Mouse (Mus musculus): Measurements from ENCODE around the gene Spsb1.

Gene Spsb1

GRCm38 (mm10) chr4:149886298-149887271 lies 68.3 kb downstream of the Spsb1 start:
- DNase-seq (ENCODE audit: low spot score), result no peak

GRCm38 (mm10) chr4:149883990-149884389 lies 70.9 kb downstream of the Spsb1 start:
- no peak for DNase-seq (ENCODE audit: low spot score)

- DNase-seq (ENCODE audit: low spot score), result no peak
Observed at GRCm38 (mm10) chr4:149882139-149882916, 72.5 kb downstream of the Spsb1 start.

- no peak for DNase-seq (ENCODE audit: low spot score)
Observed at GRCm38 (mm10) chr4:149880908-149881307, 73.9 kb downstream of the Spsb1 start.

DNA sequence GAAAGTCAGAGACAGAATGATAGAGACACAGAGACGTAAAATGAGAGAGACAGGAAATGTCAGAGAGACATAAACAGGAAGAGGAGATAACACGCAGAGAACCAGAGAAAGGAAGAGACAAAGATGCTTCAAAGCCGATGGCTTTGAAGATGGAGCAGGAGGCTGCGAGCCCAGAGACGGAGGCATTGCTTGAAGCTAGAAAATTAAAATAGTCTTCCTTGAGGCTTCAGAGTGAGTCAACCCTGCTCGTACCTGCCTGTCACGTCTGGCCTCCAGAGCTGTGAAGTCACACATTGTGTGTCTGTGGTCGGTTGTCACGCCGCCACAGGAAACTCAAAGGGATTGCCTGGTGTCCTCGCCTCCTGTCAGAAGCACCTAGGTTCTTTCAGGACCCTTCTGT lies 74.9 kb downstream of the Spsb1 start:
- no peak for DNase-seq (ENCODE audit: low spot score)

DNA sequence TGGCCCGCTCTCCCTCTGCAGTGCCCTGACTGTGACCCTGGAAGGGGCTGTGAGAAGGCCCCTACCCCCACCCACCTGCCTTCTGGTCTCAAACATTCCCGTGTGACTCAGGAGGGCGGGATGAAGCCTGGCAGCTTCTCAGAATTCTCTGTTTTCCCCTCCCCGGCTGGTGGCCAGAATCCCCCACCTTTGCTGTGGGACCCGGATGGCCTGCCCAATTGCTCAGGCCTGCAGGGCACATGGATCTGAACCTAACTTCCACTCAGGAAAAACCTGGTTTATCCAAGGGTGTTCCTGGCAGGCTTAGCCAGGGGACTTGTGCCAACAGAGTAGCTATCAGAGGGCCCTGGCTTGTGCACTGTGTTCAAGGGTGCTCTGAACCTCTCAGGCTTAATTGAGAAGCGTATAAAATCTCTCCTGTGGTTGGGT lies 76.8 kb downstream of the Spsb1 start:
- no peak for DNase-seq (ENCODE audit: low spot score)

DNA sequence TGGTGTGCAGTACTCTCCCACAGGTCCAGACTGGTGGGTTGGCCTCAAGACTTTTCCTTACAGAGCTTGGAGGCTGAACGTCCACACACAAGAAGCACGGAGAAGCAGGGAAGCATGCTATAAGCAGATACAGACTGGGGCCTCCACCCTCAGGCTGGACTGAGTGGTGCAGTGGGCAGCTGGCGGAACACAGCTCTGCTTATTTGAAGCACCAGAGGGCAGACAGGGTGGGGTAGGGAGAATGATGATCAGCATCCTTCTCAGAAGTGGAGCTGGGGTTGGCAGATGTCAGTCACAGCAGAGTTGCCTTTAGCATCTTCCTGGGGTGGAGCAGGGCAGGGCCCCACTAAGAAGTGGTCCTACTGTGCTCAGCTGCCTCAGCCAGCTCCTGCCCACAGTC lies 77.6 kb downstream of the Spsb1 start:
- no peak for DNase-seq (ENCODE audit: low spot score)

DNA sequence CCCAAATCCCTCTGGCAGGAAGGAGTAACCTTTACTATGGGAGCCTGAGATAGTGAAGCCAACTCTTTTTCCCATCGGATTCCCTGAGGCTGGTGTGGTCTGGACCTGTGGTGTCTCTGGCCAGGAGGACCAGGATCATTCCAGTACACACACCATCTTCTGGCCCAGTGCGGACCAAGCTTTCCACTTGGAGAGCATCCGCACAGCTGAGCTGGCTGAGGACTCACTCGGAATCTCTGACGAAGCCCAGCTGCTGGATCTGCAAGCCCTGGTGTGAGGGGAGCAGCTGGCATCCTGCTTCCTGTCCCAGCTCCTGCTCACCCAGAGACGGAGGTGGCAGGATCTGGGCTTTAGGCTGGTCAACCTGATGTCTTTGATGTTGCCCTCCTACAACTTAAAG lies 78.1 kb downstream of the Spsb1 start:
- DNase-seq (ENCODE audit: low spot score), result peak; percentile 73

DNA sequence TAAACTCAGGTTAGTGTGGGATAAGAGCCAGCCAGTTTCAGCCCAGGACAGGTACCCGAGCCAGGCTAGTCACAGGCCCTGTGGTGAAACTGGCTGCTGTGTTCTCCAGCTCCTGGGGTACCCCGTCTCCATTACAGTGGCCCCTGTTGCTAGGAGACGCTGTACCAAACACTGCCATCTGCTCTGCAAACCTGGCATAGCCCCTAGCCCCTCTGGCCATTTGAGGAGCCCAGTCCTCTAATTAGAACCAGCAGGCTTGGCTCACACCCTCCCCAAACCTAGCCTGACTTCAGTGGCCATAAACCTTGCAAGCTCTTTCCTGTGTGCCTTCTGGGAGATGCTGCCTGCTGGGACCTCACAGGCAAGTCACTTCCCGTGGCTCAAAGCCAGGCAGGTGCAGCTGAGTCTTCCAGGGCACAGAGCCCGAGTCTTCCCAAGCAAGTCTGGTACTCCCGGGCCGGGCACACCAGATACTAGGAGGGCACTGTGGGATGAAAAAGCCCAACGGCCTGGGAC lies 78.8 kb downstream of the Spsb1 start:
- DNase-seq (ENCODE audit: low spot score), result no peak

GRCm38 (mm10) chr4:149875296-149875695 lies 79.5 kb downstream of the Spsb1 start:
- no peak for DNase-seq (ENCODE audit: low spot score)

DNA sequence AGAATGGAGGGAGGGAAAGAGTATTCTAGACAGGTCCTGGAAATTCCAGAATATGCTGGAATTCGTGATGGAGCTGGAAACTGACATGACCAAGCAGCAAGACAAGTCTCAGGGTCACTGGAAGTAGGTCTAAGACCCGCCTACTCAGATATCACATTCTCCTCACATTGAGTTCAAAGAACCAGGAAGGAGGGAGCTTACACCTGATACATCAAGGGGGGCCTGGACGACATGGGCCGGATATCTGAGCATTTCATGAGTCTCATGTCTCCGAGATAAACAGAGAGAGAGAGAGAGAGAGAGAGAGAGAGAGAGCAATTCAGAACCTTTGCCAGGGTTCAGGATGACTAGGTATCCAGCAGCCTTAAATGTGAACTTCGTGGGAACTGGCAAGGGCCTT lies 82.6 kb downstream of the Spsb1 start:
- no peak for DNase-seq (ENCODE audit: low spot score)

- DNase-seq (ENCODE audit: low spot score), result no peak
Observed at GRCm38 (mm10) chr4:149871582-149871981, 83.3 kb downstream of the Spsb1 start.

DNA sequence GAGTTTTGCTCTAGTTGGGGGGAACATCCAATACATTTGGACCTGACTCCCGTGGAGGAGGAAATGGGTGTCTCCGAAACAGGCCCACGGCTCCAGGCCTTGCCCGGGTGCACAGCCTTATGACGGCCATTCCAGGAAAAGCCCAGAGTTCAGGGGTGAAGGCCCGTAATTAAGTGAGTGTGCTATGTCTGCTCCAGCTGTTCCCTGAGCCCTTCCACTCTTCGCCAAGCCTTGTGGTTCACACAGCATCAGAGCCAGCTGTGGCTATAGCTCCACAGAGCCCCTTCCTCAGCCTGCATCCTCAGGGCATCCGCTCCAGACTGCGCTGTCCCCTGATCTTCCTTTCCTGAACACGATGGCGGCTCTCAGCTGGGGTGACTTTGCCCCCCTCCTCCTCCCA lies 83.8 kb downstream of the Spsb1 start:
- DNase-seq (ENCODE audit: low spot score), result no peak

DNA sequence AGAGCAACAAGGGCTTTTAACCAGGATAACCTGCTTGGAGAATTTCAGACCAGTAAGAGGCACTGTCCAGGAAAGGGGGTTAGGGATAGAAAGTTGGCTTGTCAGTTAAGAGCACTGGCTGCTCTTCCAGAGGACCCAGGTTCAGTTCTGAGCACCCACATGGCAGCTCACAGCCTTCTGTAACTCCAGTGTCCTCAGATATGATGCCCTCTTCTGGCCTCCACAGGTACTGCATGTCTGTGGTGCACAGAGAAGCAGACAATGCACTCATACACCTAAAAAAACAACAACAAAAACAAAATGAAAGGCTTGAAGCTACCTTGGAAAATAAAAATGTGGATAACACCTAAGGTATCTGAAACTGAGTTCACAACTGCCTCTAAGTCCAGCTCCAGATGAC lies 84.4 kb downstream of the Spsb1 start:
- no peak for DNase-seq (ENCODE audit: low spot score)

DNA sequence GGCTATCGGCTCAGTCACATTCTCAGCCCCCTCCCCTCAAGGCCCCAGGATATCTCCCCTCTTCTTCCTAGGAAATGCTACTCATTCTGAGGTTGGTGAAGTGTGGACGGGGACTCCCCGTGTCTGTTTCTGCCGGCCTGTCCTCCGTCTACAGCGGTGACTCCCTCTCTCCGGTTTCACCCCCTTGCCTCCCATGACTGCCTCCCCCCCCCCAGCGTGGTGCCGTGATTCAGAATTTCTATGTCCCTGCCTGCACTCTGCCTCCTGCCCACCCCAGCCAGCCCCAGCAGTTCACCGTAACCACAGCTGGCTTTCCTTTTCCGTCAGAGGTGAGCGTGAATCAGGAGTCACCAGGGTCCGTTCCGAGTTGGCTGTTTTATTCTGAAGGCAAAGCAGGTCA lies 86.1 kb downstream of the Spsb1 start:
- DNase-seq (ENCODE audit: low spot score), result no peak

- no peak for DNase-seq (ENCODE audit: low spot score)
Observed at GRCm38 (mm10) chr4:149868009-149868408, 86.8 kb downstream of the Spsb1 start.

DNA sequence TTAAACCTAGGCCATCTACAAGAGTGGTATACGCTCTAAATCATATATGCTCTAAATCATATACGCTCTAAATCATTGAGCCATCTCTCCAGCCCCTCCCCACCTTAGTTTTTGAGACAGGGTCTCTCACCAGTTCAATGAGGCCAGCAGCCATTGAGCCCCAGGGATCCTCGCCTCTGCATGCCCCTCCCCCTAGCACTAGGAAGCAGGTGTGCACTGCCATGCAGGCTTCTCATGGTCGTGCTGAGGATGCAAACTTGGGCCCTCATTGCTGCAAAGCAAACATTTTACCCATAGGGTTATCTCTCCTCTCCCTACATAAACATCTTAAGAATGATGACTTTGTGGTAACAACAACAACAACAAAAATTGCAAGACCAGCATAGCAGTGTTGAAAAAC lies 87.5 kb downstream of the Spsb1 start:
- DNase-seq (ENCODE audit: low spot score), result no peak

- DNase-seq (ENCODE audit: low spot score), result no peak
Observed at GRCm38 (mm10) chr4:149864395-149864794, 90.4 kb downstream of the Spsb1 start.

- DNase-seq (ENCODE audit: low spot score), result no peak
Observed at GRCm38 (mm10) chr4:149863522-149863921, 91.3 kb downstream of the Spsb1 start.

GRCm38 (mm10) chr4:149860393-149860792 lies 94.5 kb downstream of the Spsb1 start:
- no peak for DNase-seq (ENCODE audit: low spot score)

GRCm38 (mm10) chr4:149858584-149858983 lies 96.3 kb downstream of the Spsb1 start:
- DNase-seq (ENCODE audit: low spot score), result no peak

DNA sequence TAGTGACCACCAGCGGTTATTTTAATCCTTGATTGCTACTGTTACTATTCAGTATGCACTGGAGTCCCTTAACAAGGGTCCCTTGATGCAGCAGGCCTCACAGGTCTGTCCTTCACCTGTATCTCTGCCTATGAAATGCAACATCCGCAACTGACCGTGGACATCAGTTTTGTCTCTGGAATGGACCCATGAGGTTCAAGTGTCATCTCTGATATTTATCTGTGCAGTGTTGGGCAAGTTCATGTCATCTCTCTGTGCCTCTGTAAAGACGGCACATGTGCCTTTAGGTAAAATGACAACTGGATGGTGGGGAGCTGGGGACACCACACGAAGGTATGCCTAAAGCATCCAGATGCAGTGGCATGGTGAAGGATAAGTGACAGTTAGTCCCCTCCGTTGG lies 96.7 kb downstream of the Spsb1 start:
- no peak for DNase-seq (ENCODE audit: low spot score)

GRCm38 (mm10) chr4:149857688-149858087 lies 97.2 kb downstream of the Spsb1 start:
- no peak for DNase-seq (ENCODE audit: low spot score)

Data from urinary bladder, postnatal 14 days (tissue).